Mouse (Mus musculus) megakaryocyte, embryonic 14.5 days (primary cell): ENCODE results near the gene Slx1b.

Experiments
- FLI1 ChIP-seq: IDR thresholded peaks from 2 replicates; pipeline ENCODE4 v1.6.1; 2012; ENCODE audit warnings: low read length, inconsistent platforms, mixed read lengths
- GATA1 ChIP-seq: IDR thresholded peaks from 3 replicates; pipeline ENCODE4 v1.6.1; 2012; ENCODE audit warnings: mixed read lengths, low read length, inconsistent platforms, borderline replicate concordance

GRCm38 (mm10) chr7:126725077-126725476 lies 29.5 kb upstream of the Slx1b start:
- TF ChIP-seq GATA1 (no peak), FLI1 (no peak)
